Mouse (Mus musculus) thymus, postnatal 10 days (tissue): ENCODE results near the gene Dnajb1.
A peak's percentile ranks its signal among the peaks of the same experiment; 100 is the strongest.
"Not testable (repeated sequence)": the region's sequence is repeated elsewhere in the genome, so short reads cannot be mapped to it uniquely, and the experiment has no call there.

Source experiments
- DNase-seq, 2 experiments: peaks; one replicate each; pipeline ENCODE4 v3.0.0; 2021; ENCODE audit warnings: low spot score in 2 of 2

Dnajb1 gene

DNA sequence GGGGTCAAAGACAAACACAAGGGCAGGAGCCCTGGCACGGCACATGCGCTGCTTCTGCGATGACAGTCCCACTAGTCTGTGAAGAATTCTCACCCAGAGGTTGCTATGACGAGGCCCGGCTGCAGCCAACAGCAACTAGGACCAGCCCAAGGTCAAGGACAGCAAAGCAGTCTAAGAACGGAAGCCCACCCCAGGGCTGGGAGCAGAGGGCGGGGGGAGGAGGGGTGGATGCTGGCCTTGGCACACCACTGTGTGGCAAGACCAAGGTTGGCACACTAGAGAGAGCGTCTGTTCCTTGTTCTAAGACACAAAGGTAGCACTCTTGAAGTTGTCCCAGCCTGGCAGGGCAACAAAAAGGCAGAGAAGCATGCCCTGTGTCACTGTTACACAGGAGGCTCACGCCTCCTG, 30.6 kb upstream of the Dnajb1 start:
- peak in 1 of 2 experiments; percentile 2 for DNase-seq

DNA sequence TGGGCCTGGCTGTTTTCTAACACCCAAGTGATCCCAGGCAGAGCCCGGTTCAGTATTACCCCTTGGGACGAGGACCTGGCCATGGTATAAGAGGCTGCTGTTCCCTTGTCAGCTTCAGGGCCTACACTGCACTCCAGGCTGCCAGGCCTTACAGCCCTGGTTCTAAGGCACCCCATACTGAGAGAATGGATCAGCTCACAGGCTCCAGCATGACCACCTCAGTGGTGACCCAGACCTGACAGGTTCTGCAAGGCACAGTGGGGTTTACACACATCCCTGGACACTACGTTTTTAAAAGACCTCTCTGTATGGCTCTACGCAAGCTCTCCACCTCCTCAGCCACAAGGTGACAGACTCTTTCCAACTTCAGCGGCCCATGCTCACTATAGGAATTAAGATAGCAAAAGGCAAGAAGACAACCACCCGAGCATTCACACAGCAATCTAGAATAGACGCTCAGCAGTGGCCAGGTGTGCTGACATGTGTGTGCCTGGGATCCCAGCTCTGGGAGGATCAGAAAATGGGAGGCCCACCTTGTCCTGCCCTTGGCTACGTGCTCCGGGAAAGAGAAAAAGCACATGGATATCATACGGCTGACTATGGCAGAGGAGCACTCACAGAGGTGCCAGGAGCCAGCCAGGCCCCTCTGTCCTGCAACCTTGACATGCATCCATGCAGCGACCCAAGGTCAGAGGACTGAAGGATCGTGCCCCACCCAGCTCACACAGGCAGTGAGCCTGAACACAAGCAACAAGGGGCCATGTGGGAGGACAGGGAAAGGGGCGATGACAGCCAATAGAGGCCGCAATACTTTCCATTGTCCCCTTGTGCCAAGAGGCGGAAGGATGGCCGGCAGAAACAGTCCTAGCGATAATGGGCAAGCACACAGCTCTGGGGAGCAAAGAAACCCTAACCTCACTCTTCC, 29.6 kb upstream of the Dnajb1 start:
- peak in 1 of 2 experiments; percentile 2 for DNase-seq

- peak in 1 of 2 experiments; percentile 2 for DNase-seq
These were observed 28.3 kb upstream of the Dnajb1 start for GRCm38 (mm10) chr8:83579676-83580075.

DNA sequence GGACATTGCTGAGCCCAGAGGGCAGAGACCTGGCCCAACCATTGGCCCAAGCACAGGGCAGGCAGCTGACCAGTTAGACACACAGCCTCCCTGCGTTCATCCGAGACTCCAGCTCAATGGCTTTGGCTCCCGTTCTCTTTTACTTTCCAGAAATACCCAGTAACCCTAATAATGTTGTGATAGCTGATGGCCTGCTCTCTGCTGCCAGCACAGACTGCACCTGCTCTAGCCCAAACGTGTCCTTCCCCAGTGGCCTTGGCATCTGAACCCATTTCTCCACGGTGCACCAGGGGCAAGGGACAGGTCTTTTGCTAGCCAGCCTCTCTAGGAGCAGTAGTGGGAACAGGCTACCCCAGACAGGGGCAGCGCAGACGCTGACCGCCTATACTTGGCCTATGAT, 27.2 kb upstream of the Dnajb1 start:
- DNase-seq = no peak

GRCm38 (mm10) chr8:83582226-83582625, 25.8 kb upstream of the Dnajb1 start:
- DNase-seq = no peak

DNA sequence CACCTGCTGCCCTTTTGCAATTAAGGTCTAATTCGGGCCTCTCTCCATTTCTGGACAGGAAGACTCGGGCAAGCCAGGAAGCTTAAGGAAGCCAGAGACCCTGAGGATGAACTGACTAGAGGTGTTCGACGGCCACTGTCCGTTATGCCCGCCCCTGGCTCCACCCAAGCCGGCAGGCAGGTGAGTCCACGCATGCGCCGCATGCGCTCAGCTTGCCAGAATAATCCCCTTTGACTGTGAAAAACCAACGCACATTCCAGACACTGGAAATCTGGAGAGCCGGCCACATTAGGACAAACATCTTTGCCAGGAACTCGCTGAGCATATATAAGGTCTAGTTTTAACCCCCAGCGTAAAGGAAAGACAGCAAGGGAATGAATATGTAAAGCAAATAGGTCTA, 24.8 kb upstream of the Dnajb1 start:
- DNase-seq = no peak

DNA sequence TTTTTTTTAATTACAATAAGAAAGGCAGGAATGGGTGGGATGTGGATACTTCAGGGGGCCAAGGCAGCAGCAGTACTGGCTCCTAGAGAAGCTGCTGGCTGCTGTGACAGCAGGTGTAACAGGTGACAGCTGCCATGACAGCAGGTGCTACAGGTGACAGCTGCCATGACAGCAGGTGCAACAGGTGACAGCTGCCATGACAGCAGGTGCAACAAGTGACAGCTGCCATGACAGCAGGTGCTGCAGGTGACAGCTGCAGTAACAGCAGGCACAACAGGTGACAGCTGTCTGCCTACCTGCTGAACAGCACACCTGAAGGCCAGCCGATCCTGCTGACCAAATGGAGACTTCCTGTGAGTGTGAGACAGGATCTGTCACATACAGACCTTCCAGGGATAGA, 23.2 kb upstream of the Dnajb1 start:
- no peak for DNase-seq

GRCm38 (mm10) chr8:83585333-83585732, 22.7 kb upstream of the Dnajb1 start:
- no peak for DNase-seq

GRCm38 (mm10) chr8:83587644-83588043, 20.3 kb upstream of the Dnajb1 start:
- no peak for DNase-seq

DNA sequence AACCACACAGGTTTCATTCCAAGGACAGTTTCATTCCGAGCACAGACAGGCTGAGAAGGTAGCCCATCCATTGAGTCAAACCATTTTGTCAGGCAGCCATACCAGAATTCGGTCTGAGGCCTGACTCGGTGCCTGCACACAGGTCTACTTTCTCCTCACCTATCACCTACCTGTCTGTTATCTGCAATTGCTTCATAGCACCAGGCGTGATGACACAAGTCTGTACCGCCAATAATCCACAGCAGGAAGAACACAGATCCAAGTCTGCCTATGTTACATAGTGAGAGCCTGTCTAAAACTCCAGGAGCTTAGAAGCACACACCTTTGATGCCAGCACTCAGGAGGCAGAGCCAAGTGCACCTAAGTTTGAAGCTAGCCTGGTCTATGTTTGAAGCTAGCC, 19.1 kb upstream of the Dnajb1 start:
- DNase-seq = no peak

- no peak for DNase-seq
These were observed 17.4 kb upstream of the Dnajb1 start for GRCm38 (mm10) chr8:83590488-83591023.

DNA sequence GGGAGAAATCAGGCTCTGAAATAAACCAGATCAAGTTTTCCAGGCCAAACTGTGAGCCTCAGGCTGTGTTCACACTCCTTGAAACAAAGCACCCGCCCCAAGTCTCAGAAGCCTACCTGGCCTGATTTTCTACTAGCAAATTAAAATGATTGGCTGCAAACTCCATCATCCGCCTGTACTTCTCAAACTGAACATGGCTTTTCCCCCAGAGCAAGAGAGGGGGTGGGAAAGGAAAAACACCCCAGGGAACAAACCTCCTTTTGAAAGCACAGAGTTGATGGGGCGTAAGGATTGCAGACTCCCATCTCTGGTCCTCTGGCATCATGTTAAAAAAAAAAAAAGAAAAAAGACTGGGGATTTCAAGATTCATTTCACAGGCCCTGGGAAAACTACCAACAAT, 15.3 kb upstream of the Dnajb1 start:
- DNase-seq = no peak

- no peak for DNase-seq
These were observed 14.4 kb upstream of the Dnajb1 start for GRCm38 (mm10) chr8:83593325-83594166.

- peak; percentile 96 to 97 for DNase-seq
These were observed 13.6 kb upstream of the Dnajb1 start for GRCm38 (mm10) chr8:83594167-83595049.

DNA sequence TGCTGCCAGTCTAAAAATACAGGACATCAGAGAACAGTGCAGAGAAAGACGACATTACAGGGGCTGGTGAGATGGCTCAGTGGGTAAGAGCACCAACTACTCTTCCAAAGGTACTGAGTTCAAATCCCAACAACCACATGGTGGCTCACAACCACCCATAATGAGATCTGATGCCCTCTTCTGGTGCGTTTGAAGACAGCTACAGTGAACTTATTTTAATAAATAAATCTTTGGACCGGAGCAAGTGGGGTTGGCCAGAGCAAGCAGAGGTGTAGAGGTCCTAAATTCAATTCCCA, 13.0 kb upstream of the Dnajb1 start:
- not testable (repeated sequence) for DNase-seq

DNA sequence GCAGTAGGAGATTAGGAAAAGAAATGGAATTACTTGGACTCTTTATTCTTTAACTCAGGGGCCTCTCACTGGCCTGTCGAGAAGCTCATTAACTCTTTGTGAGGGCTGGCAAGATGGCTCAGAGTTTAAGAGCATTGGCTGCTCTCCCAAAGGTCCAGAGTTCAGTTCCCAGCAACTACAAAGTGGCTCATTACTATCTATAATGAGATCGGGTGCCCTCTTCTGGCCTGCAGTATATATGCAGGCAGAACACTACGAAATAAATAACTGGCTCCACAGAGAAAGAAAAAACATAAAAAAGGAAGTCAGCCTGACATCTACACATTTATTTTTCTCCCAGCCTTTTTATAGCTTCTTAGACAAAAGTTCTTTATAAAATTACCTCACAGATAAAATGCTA, 11.6 kb upstream of the Dnajb1 start:
- DNase-seq = peak in 1 of 2 experiments; percentile 44

DNA sequence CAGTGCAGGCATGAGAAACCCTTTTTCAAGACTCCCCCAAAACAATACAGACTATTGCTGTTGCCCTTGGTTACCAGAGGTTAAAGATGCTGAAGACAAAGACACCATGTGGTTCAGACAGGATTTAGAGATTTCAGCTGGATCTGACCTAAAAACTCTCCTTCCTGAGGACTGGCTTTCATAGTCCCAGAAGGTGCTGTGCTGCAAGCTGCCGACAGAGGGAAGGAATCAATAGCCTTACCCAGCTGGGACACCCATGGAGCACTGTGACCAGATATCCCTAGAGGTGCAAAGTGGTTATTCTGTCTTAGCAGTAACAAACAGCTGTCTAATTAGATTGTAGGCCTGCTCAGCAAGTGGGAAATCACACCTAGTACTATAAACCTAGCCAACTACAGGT, 9.8 kb upstream of the Dnajb1 start:
- no peak for DNase-seq

DNA sequence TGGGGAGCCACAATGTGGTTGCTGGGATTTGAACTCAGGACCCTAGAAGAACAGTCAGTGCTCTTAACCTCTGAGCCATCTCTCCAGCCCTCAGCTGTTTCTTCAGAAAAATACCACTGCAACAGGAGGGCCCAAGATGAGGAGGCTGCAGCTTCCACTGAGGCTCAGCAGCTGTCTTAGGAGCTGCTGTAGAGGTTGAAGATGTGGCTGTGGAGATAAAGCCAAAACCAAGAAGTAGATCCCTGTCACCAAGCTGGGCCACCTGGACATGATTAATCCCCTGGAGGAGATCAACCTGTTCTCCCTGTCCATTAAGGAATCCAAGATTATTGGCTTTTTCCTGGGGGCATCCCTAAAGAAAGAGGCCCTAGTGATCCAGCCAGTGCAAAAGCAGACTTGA, 8.2 kb upstream of the Dnajb1 start:
- no peak for DNase-seq

DNA sequence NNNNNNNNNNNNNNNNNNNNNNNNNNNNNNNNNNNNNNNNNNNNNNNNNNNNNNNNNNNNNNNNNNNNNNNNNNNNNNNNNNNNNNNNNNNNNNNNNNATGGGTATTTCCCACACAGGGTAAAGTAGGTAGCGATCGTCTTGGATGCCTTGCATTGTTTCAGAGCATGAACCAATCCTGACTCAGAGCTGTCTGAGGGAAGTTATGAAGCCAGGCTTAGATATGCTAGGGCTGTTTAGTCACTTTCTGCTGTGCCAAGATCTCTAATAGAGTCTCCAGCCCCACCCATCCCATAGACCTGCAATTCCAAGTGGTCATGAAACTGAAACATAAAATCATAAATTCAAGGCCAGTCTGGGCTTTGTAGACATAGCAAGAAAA, 5.4 kb upstream of the Dnajb1 start:
- no peak for DNase-seq

- DNase-seq = peak; percentile 81 to 84
These were observed 421 bp downstream of the Dnajb1 start for GRCm38 (mm10) chr8:83608398-83608829.

DNA sequence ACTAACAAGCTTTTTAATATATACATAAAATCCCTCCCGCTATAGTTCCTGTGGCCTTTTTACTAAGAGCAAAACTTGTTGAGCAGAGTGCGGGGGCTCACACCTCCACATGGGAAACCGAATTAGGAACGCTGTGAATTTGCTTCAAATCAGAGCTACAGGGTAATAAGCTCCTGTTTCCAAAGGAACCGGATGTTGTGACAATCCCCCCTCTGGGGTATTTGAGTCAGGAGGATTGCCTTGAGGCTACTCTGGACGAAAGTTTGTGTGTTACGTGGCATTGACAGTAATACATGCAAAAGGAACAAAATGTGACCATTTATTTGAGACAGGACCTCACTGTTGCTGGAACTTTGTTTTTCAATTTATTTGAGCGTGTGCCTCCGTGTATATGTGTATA, 1.1 kb downstream of the Dnajb1 start:
- no peak for DNase-seq
